Mouse (Mus musculus): ENCODE measurements around the gene Tmem143. TPM values are rescaled to one million over a fixed set of nuclear protein-coding genes. Genes with fewer than 3 reads are reported as not detected.

Gene Tmem143
- polyA plus RNA-seq, 1 experiment, result 52.5 TPM

DNA sequence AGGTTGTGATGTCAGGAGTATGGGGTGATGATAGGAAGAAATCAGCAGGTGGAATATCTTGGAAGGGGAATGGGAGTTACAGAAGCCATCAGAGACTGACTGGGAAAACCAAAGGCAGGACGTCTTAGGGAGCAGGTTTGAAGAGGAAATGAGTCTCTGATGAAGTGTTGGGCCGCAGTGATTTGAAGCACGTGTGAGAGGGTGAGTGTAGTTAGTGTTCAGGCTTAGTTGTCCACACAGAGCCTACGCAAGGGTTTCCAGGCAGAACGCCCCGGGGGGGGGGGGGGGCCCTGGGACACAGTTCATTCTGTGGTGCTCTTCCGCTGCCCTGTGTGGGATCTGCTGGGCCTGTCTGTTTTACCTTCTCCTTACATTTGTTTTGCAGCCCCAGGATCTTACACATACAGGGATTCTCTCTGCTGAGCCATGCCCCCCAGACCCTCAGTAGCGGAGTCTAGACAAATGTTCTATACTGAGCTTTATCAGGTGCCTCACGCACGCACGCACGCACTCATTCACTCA lies 5.8 kb downstream of the Tmem143 start:
- H3K27me3 ChIP-seq (ENCODE audit: control insufficient read depth, insufficient read depth, low read length), result no peaks in the 10 kb centered on the region

DNA sequence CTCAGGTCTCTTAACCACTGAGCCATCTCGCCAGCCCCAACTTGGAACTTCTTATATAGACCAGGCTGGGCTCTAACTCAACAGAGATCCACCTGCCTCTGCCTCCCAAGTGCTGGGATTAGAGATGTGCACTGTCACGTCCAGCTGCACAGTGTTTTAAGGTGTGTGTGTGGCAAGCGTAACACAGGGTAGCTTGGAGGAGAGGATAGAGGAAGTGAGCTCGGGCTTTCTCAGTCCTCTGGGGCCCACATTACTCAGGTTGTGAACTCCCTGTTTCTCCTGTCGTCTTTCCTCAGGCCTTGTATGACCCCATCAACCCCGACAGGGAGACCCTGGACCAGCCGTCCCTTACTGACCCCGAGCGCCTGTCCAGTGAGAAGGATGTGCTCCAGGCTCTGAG lies 9.9 kb downstream of the Tmem143 start:
- Histone ChIP-seq H3K36me3 (ENCODE audit: control insufficient read depth, insufficient read depth, low read length) (no peaks in the 10 kb centered on the region), H3K27me3 (ENCODE audit: control insufficient read depth, insufficient read depth, low read length) (no peaks in the 10 kb centered on the region), H3K4me3 (ENCODE audit: control insufficient read depth, insufficient read depth, low read length) (no peak overlapping the region), H3K27ac (ENCODE audit: control insufficient read depth, insufficient read depth, low read length) (no peak overlapping the region), H3K4me1 (replicated peaks; ENCODE audit: control insufficient read depth, insufficient read depth, low read length) (no peaks in the 10 kb centered on the region)
- no peak for DNase-seq
- 89% methylated on average over 9 of the region's 9 CpGs for WGBS
- TF ChIP-seq POLR2A (IDR thresholded peaks at IDR 0.05; ENCODE audit: control insufficient read depth, extremely low read depth, insufficient read depth, low read length, poor library complexity), result no peak

More for the DNA sequence above, 5.8 kb downstream of the Tmem143 start:
- peaks cover 2% of the 10 kb centered on the region for H3K4me1 ChIP-seq (replicated peaks; ENCODE audit: control insufficient read depth, insufficient read depth, low read length)
- H3K27ac ChIP-seq (ENCODE audit: control insufficient read depth, insufficient read depth, low read length), result no peak overlapping the region
- no peak for DNase-seq
- no peak for TF ChIP-seq CTCF (IDR thresholded peaks at IDR 0.05; ENCODE audit: borderline replicate concordance, control insufficient read depth, extremely low read depth, insufficient read depth, low read length, poor library complexity)
- TF ChIP-seq POLR2A (IDR thresholded peaks at IDR 0.05; ENCODE audit: control insufficient read depth, extremely low read depth, insufficient read depth, low read length, poor library complexity), result no peak
- 84% methylated on average over 12 of the region's 12 CpGs for WGBS
- H3K4me3 ChIP-seq (ENCODE audit: control insufficient read depth, insufficient read depth, low read length), result no peak overlapping the region
- H3K36me3 ChIP-seq (ENCODE audit: control insufficient read depth, insufficient read depth, low read length), result no peaks in the 10 kb centered on the region

DNA sequence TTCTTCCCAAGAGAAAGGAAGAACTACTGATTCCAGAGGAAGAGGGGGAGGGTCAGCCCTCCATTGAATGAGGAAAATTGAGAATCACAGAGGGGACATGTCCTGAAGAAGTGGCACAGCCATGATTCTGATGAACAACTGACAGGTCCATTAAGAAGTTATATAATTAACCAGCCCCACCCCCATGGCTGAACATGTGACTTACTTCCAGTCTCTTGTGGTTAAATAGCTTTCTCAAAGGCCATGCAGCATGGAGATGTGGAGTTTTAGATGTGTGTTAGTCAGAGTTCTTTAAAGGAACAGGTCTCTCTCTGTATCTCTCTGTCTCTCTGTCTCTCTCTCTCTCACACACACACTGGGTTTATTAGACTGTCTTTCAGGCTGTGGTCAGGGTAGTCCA lies 11.6 kb downstream of the Tmem143 start:
- DNase-seq, result no peak
- Histone ChIP-seq H3K4me1 (replicated peaks; ENCODE audit: control insufficient read depth, insufficient read depth, low read length) (no peaks in the 10 kb centered on the region), H3K36me3 (ENCODE audit: control insufficient read depth, insufficient read depth, low read length) (no peaks in the 10 kb centered on the region), H3K27ac (ENCODE audit: control insufficient read depth, insufficient read depth, low read length) (no peak overlapping the region), H3K4me3 (ENCODE audit: control insufficient read depth, insufficient read depth, low read length) (no peak overlapping the region), H3K27me3 (ENCODE audit: control insufficient read depth, insufficient read depth, low read length) (no peaks in the 10 kb centered on the region)
- TF ChIP-seq POLR2A (IDR thresholded peaks at IDR 0.05; ENCODE audit: control insufficient read depth, extremely low read depth, insufficient read depth, low read length, poor library complexity) (no peak), CTCF (IDR thresholded peaks at IDR 0.05; ENCODE audit: borderline replicate concordance, control insufficient read depth, extremely low read depth, insufficient read depth, low read length, poor library complexity) (no peak)

DNA sequence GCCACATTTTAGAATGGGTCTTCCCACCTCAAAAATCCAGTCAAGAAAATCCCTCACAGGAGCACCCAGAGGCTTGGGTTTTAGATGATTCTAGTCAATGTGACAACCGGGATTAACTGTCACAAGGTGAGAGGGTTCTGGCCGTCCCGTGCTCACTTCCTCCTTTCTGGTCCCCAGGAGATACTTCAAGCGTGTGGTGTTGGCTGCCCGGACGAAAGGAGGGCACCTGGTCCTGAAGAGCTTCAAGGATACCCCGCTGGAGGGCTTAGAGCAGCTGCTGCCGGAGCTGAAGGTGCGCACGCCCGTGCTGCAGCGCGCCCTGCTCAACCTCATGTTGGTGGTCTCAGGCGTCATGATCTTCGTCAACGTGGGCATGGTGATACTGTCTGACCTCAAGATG lies 12.4 kb downstream of the Tmem143 start:
- H3K27ac ChIP-seq (ENCODE audit: control insufficient read depth, insufficient read depth, low read length), result no peak overlapping the region
- H3K4me1 ChIP-seq (replicated peaks; ENCODE audit: control insufficient read depth, insufficient read depth, low read length), result peaks cover 3% of the 10 kb centered on the region
- no peaks in the 10 kb centered on the region for H3K27me3 ChIP-seq (ENCODE audit: control insufficient read depth, insufficient read depth, low read length)
- TF ChIP-seq POLR2A (IDR thresholded peaks at IDR 0.05; ENCODE audit: control insufficient read depth, extremely low read depth, insufficient read depth, low read length, poor library complexity) (no peak), CTCF (IDR thresholded peaks at IDR 0.05; ENCODE audit: borderline replicate concordance, control insufficient read depth, extremely low read depth, insufficient read depth, low read length, poor library complexity) (no peak)
- H3K36me3 ChIP-seq (ENCODE audit: control insufficient read depth, insufficient read depth, low read length), result no peaks in the 10 kb centered on the region
- no peak for DNase-seq
- WGBS, result 88% methylated on average over 16 of the region's 16 CpGs
- H3K4me3 ChIP-seq (ENCODE audit: control insufficient read depth, insufficient read depth, low read length), result no peak overlapping the region

DNA sequence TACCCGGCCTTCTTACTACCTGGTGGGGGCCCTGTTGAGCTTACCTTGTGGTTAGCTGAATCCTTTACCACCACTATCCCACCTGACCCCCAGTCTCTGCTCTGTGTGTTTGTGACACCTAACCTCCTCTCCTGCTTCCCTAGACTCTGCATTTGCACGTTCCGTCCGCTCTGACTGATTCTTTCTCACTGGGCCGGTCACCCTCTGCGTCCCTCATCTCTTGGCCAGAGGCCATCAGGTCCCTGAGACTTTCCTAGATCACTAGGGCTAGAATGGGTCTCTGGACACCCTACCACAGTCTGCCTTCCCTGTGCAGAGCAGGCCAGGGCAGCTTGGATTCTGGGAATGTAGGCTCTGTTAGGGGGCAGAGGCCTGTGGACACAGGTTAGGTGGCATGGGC lies 17.3 kb downstream of the Tmem143 start:
- no peak for TF ChIP-seq CTCF (IDR thresholded peaks at IDR 0.05; ENCODE audit: borderline replicate concordance, control insufficient read depth, extremely low read depth, insufficient read depth, low read length, poor library complexity)
- TF ChIP-seq POLR2A (IDR thresholded peaks at IDR 0.05; ENCODE audit: control insufficient read depth, extremely low read depth, insufficient read depth, low read length, poor library complexity), result no peak
- no peak for DNase-seq
- Histone ChIP-seq H3K4me1 (replicated peaks; ENCODE audit: control insufficient read depth, insufficient read depth, low read length) (peaks cover 40% of the 10 kb centered on the region), H3K27me3 (ENCODE audit: control insufficient read depth, insufficient read depth, low read length) (no peaks in the 10 kb centered on the region), H3K27ac (ENCODE audit: control insufficient read depth, insufficient read depth, low read length) (no peak overlapping the region), H3K36me3 (ENCODE audit: control insufficient read depth, insufficient read depth, low read length) (no peaks in the 10 kb centered on the region), H3K4me3 (ENCODE audit: control insufficient read depth, insufficient read depth, low read length) (no peak overlapping the region)
- WGBS, result 93% methylated on average over 6 of the region's 6 CpGs

DNA sequence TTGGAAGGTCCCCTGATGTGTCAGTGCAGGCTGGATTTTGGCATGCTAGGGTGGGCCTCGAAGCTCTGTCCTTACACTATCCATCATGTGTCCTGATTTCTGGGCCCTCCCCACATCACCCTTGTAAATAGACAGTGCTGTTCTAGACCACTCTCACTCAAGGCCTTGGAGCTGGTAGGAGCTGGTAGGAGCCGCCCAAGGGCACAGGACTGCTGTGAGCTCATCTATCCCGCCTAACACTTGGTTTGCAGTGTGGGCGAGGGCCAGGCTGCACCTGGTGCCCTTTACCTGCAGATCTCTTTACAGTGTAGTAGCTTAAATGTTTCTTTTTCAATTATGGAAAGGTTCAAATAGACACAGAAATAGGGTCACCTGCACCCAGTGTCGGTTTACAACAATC lies 18.3 kb downstream of the Tmem143 start:
- H3K4me3 ChIP-seq (ENCODE audit: control insufficient read depth, insufficient read depth, low read length), result no peak overlapping the region
- WGBS, result 86% methylated on average over 5 of the region's 5 CpGs
- H3K27me3 ChIP-seq (ENCODE audit: control insufficient read depth, insufficient read depth, low read length), result no peaks in the 10 kb centered on the region
- peaks cover 49% of the 10 kb centered on the region for H3K4me1 ChIP-seq (replicated peaks; ENCODE audit: control insufficient read depth, insufficient read depth, low read length)
- TF ChIP-seq POLR2A (IDR thresholded peaks at IDR 0.05; ENCODE audit: control insufficient read depth, extremely low read depth, insufficient read depth, low read length, poor library complexity) (no peak), CTCF (IDR thresholded peaks at IDR 0.05; ENCODE audit: borderline replicate concordance, control insufficient read depth, extremely low read depth, insufficient read depth, low read length, poor library complexity) (no peak)
- no peak overlapping the region for H3K27ac ChIP-seq (ENCODE audit: control insufficient read depth, insufficient read depth, low read length)
- no peak for DNase-seq
- no peaks in the 10 kb centered on the region for H3K36me3 ChIP-seq (ENCODE audit: control insufficient read depth, insufficient read depth, low read length)

Measured in thymus, adult 2 months (tissue).